Mouse (Mus musculus) brain, embryonic 14.5 days (tissue): ENCODE data around the gene Ctbp2. TPM values are rescaled to one million over a fixed set of nuclear protein-coding genes. Genes with fewer than 3 reads are reported as not detected.
"Not testable (repeated sequence)": the region's sequence is repeated elsewhere in the genome, so short reads cannot be mapped to it uniquely, and the experiment has no call there.

Experiments
- DNase-seq: peaks from one replicate; pipeline ENCODE4 v3.0.0-alpha.2; 2011; ENCODE audit warnings: low read depth
- CTCF ChIP-seq: fragments of 200-500 bp; IDR thresholded peaks from 2 replicates; pipeline ENCODE4 v1.5.1; 2012; ENCODE audit warnings: inconsistent platforms, mild to moderate bottlenecking, moderate library complexity, borderline replicate concordance; ENCODE audit not compliant: insufficient read depth, insufficient read length; ENCODE audit errors: extremely low read depth
- POLR2A ChIP-seq: fragments of 200-500 bp; IDR thresholded peaks from 2 replicates; pipeline ENCODE4 v1.6.1; 2012; ENCODE audit warnings: mild to moderate bottlenecking, inconsistent platforms, borderline replicate concordance; ENCODE audit not compliant: poor library complexity, insufficient read depth, insufficient read length, severe bottlenecking; ENCODE audit errors: extremely low read depth
- polyA plus RNA-seq: library from polyadenylated mRNA; depleted of rRNA; stranded (reverse); fragments of >200 nt; gene quantifications from 2 replicates; pipeline ENCODE4 v1.2.3, GENCODE M21; 2012

Ctbp2 gene
- polyA plus RNA-seq, 1 experiment = 115 TPM

DNA sequence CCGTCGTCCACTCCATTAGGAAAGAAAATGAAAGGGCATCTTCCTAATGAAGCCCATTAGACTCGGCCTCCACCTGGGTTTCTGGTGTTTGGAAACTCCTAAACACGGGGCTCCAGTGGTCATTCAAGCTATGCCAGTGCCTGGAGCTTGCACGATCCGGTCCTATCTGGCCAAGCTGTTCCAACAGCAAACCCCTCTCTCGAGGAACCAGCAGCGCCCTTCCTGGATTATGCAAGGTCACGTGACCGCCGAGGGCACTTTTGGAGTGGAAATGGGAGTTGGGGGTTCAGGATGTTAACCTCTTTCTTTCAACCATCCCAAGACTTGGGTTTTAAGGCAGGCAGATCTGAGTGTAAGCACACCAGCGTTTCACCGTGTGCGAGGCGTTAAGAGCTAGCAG, 8.3 kb downstream of the Ctbp2 start:
- TF ChIP-seq POLR2A (no peak), CTCF (no peak)
- peak; percentile 72 for DNase-seq

DNA sequence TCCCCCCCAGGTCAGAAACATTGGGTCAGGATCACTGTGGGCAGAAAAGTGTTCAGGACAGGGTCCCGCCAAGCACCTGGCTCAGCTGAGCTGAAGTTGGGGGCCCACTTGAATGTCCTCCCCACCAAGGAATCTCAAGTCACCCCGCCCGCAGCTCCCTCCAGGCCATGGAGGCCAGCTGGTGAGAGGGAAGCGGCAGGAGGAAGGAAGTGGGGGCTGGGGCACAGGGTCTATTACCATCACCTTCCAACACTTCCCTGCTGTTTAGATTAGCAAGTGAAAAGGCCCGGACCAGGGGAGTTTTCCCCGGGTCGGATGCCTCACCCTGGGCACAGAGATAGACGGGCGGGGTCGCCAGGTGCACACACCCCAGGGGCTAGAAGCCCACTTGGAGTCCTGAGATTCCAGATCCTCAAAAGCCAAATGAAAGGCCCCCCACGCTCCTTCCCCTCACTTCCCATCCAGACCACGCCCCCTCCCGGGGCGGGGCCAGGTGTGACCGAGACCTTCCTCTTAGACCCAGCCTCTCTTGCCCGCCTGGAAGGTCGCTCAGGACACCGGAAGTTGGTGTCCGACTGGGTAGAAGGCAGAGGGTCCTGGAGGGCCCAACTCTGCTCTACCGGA, 9.2 kb downstream of the Ctbp2 start:
- DNase-seq = no peak

DNA sequence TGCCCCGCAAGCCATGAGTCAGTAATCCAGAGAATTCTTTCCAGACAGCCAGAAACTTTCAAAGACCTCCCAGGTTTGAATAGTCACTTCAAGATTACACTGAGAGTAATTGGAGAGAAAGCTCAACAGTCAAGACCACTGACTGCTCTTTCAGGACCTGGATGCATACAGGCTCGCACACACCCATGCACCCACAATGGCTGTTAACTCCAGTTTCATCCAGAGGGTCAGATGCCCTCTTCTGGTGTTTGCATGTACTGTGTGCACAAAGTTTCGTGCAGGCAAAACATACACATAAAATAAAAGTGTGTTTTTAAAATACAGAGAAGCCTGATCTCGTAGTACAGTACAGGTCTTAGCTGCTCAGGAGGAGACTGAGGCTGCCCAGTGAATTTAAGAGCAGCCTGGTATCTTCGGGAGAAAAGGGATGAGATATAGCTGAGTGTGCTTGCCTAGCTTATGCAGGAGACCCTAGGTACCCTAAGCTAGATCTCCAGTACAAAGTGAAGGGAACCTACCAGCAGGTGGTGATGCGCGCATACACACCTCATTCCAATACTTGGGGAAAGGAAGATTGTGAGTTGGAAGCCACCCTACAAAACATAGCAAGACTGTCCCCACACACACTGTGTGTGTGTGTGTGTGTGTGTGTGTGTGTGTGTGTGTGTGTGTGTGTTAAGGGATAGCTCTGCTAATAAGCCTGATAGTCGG, 10.8 kb downstream of the Ctbp2 start:
- TF ChIP-seq CTCF (peak; percentile 39; the same call in 1 of the 2 replicates), POLR2A (no peak)
- DNase-seq = no peak

More for the DNA sequence above, 9.2 kb downstream of the Ctbp2 start:
- no peak for TF ChIP-seq CTCF
- TF ChIP-seq POLR2A = no peak

DNA sequence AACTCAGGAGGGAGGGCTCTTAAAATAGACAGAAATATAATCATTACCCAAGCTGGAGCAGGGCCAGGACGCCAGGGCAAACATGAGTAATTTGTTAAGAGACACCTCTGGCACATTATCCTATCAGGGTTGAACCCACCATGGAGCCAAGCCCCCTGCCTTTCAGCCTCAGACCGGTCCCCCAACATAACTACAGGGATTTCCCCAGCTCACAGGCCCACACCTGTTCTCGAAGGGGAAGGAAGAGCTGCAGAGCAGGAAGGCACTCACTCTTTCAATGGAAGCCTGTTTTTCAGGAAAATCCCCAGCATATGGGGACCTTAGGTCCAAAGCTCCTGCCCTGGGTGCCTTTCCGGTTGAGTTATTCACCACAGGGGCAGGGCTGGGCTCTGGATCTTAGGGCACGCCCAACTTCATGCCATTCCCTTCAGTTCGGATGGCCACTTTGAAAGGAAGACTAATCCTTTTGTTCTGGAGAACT, 11.8 kb downstream of the Ctbp2 start:
- TF ChIP-seq CTCF = no peak
- TF ChIP-seq POLR2A = no peak

DNA sequence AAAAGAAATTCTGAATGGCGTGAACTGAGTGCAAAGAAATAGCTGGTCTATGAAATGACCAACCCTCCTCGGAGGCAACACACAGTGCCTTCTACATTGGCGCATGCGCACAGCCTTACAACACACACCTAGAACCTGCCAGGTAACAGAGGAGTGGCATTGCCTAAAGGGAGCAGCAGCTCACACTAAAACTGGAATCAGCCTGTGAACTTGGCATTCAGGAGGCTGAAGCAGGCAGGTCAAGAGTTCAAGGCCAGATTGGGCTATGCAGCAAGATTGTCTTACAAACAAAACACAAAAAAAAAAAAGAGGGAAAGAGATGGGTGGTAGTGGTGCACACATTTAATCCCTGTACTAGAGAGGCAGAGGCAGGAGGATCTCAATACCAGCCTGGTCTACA, 14.7 kb downstream of the Ctbp2 start:
- DNase-seq = no peak
- TF ChIP-seq CTCF (no peak), POLR2A (no peak)

More for the DNA sequence above, 11.8 kb downstream of the Ctbp2 start:
- peak; percentile 43 for DNase-seq

DNA sequence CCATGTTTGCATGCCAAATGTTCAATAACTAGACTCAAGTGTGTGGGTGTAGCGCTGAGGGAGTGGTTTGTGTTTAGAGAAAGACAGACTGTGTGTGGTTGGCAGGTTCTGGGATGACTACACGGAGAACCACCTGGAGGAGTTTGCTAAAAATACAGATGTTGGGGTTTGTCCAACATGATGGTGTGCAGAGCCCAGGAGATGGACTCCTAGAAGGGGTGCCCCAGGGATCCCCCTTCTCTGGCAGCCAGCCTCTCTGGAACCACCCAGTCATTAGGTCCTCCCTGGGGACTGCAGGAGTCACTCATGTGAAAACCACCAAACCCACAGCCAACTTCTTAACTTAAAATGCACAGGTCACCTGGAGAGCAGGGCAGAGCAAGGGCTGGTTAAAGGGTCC, 15.5 kb downstream of the Ctbp2 start:
- no peak for DNase-seq
- TF ChIP-seq POLR2A = no peak
- TF ChIP-seq CTCF = no peak

DNA sequence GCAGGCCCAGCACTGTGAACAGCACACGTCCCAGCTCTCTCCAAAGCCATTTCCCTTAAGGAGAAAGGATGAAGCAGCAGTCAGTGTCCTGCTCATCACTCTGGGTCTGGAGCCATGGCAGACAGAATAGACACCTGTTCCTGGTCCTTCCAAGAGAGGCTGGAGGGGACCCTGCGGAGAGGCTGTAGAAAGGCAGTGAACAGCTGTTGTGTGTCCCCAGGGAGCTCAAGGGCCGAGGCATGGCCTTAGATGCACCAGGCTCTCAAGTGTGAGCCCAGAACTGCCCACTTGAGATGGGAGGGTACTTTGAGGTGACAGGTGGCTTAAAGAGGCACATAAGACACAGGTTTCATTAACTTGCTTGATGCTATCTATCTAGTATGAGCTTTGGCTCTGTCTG, 21.6 kb downstream of the Ctbp2 start:
- no peak for TF ChIP-seq CTCF
- TF ChIP-seq POLR2A = no peak
- no peak for DNase-seq

DNA sequence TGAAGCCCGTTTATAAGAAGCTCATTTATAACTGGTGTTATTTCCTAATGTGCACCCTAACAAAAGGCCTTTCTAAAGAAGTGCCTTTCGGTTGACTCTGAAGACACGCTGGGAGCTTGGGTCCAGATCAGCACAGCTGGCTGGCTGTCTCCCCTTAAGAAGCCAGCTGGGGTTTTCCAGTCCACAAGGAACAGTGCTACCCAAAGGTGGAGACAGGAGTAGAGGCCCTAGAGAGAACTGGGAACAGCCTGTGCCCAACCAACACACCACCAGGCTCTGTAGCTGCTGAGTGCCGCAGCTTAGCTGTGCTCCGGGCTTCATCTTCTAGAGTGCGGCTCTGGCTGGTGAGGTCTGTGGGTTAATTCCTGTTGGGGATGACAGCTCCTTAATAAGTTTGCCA, 23.1 kb downstream of the Ctbp2 start:
- no peak for DNase-seq
- TF ChIP-seq CTCF = no peak
- TF ChIP-seq POLR2A = no peak

DNA sequence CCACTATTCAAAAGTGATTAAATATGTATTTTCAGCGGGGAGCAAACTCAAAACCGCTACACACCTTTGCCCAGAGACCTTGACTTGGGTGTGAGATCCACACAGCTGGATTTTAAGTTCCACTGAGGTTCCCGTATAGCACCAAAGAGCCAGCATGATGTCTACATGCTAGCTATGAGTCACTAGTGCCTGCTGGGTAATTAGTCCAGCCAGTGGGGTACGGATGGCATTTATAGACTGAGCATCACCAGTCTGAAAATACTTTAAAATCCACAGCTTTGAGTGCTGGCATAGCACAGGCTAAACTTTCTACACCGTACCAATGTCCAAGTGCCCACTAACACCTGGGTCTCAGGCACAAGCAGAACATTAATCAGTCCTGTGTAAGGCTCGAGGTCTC, 24.0 kb downstream of the Ctbp2 start:
- no peak for TF ChIP-seq POLR2A
- TF ChIP-seq CTCF = no peak
- DNase-seq = no peak

DNA sequence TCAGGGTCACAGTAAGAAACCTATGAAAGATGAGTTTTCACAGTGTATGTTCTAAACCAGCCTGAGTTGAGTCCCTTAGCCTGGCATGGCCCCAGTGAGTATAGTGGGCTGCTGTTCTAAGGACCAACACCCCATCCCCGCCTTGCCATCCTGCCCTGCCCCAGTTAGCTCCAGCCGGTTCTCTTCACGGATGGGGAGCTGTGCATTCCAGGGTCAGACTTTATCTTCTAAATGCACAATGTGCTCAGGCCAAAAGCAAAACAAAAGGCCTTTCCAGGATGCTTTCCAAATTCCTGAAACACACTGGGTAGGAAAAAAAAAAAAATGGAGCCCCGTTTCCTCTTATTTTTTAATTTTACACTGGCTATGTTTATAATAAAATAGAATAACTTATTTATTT, 24.9 kb downstream of the Ctbp2 start:
- DNase-seq = no peak
- TF ChIP-seq CTCF (no peak), POLR2A (no peak)

DNA sequence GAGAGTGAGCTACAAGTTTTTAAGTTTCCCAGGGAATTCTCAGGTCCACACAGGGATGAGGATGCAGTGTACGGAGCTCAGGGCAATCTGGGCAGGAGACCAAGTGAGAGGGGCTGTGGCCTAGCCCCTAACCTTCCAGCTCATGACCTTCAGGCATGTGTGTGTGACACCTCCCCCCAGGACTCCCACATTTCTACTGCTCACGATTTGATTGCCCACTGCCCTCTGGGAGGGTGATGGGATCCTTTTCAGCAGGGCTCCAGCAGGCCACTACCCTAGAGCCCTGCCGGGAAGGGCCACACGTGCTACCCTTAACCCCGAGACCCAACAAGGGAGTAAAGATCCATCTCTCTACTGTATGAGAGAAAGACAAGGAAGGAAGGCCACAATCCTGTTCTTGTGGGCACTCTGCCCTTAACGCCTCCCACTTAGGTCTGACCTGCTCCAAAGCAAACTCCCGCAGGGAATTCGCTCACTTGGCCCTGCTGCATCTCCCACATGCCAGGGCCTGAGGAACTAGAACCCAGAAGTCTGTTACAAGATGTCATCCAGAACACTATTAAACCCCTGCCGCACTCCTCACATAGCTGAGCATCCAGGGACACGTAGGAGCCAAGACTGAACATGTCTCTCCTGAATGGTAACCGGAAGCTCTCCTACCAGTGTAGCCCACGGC, 25.9 kb downstream of the Ctbp2 start:
- DNase-seq = no peak
- TF ChIP-seq POLR2A (no peak), CTCF (no peak)

DNA sequence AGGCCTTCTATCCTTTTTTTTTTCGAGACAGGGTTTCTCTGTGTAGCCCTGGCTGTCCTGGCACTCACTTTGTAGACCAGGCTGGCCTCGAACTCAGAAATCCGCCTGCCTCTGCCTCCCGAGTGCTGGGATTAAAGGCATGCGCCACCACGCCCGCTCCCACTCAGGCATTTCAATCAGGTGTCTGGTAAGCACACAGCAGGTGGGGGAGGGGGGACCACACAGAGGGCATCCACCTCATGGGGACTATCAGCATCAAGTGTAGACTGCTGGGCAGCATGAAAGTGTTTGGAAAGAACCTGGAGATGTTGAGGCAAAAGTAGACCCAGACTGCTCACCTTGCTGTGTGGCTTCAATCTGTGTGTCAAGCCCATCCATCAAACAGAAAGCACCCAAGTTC, 28.5 kb downstream of the Ctbp2 start:
- not testable (repeated sequence) for DNase-seq
